Mouse (Mus musculus) limb, embryonic 12.5 days (tissue): ENCODE results near the gene Apobec1. TPM values are rescaled to one million over a fixed set of nuclear protein-coding genes. Genes with fewer than 3 reads are reported as not detected.
A peak's percentile ranks its signal among the peaks of the same experiment; 100 is the strongest.
"Not testable (repeated sequence)": the region's sequence is repeated elsewhere in the genome, so short reads cannot be mapped to it uniquely, and the experiment has no call there.

Experiments used
- ATAC-seq: fragments of 200-750 bp; cut with Nextera tagmentation; 2 replicates; pipeline ENCODE4 v1.8.0; 2017; ENCODE audit warnings: low read depth, moderate TSS enrichment; ENCODE audit not compliant: insufficient number of reproducible peaks, insufficient read depth, low FRiP score, low TSS enrichment
- H3K27ac ChIP-seq: fragments of 300-500 bp; sonication (generic); 2 replicates; pipeline ENCODE4 v1.5.1; 2016; ENCODE audit warnings: mild to moderate bottlenecking, moderate library complexity
- H3K27me3 ChIP-seq: fragments of 300-500 bp; sonication (generic); 2 replicates; pipeline ENCODE4 v1.6.1; 2016; ENCODE audit warnings: mild to moderate bottlenecking, moderate library complexity
- H3K36me3 ChIP-seq: fragments of 300-500 bp; sonication (generic); 2 replicates; pipeline ENCODE4 v1.6.1; 2016; ENCODE audit warnings: mild to moderate bottlenecking, moderate library complexity
- H3K4me1 ChIP-seq: fragments of 300-500 bp; sonication (generic); replicated peaks from 2 replicates; pipeline ENCODE4 v1.6.1; 2016
- H3K4me2 ChIP-seq: fragments of 300-500 bp; sonication (generic); 2 replicates; pipeline ENCODE4 v1.6.1; 2016; ENCODE audit warnings: mild to moderate bottlenecking, moderate library complexity
- H3K4me3 ChIP-seq: fragments of 300-500 bp; sonication (generic); replicated peaks from 2 replicates; pipeline ENCODE4 v1.5.1; 2016; ENCODE audit warnings: mild to moderate bottlenecking
- H3K9ac ChIP-seq: fragments of 300-500 bp; sonication (generic); replicated peaks from 2 replicates; pipeline ENCODE4 v1.6.1; 2016; ENCODE audit warnings: mild to moderate bottlenecking, moderate library complexity
- H3K9me3 ChIP-seq: fragments of 300-500 bp; sonication (generic); 2 replicates; pipeline ENCODE4 v1.6.1; 2016; ENCODE audit warnings: mild to moderate bottlenecking, moderate library complexity
- WGBS: fragments of 180-500 bp; shearing (Covaris S2); methylation state at CpG from one replicate; pipeline ENCODE4 v1.1.7; 2016; 5-methylcytosine and 5-hydroxymethylcytosine counted together
- polyA plus RNA-seq: library from polyadenylated mRNA; unstranded; fragments of >200 nt; fragmentation: Nextera tagmentation; extraction: Ambion mirVana; gene quantifications from 2 replicates; pipeline ENCODE4 v1.2.1, GENCODE M21; 2016

Gene Apobec1
- polyA plus RNA-seq, 1 experiment from 2014 or later: 2.6 TPM

DNA sequence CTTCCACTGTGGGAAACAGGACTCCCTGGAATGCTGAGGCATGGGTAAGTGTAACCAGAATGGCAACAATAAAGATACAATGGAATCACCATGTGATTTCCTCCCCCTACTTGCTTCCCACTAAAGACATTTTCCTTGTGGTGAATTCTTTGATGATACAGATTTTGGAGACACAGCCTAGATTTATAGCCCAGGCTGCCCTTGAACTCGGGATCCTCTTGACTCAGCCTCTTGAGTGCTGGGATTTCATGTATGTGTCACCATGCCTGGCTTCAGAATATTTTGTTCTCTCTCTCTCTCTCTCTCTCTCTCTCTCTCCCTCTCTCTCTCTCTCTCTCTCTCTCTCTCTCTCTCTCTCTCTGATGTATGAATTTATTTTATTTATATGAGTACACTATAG lies 23.2 kb downstream of the Apobec1 start:
- no peaks in the 10 kb centered on the region for H3K36me3 ChIP-seq
- 83% methylated on average over 1 of the region's 1 CpGs for WGBS
- H3K27ac ChIP-seq: no peak overlapping the region
- H3K4me3 ChIP-seq: no peak overlapping the region
- H3K9ac ChIP-seq: no peak overlapping the region
- H3K27me3 ChIP-seq: no peaks in the 10 kb centered on the region
- H3K4me1 ChIP-seq: no peaks in the 10 kb centered on the region
- ATAC-seq: no peak
- no peaks in the 10 kb centered on the region for H3K9me3 ChIP-seq
- H3K4me2 ChIP-seq: no peak overlapping the region

DNA sequence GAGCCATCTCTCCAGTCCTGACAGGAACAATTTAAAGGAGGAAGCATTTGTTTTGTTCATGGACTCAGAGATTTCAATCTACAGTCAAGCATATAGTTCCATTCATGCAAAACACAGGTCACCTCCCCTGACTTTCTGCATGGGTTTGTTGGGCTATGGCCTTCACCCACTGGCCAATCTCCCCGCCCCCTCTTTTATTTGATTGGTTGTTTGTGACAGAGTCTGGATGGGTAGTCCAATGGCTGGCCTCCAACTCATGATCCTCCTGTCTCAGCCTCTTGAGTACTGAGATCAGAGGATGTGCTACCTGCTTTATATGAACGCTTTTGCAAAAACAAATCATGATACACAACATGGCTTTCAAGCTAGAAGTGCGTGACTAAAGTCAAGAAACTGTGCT lies 25.2 kb downstream of the Apobec1 start:
- Histone ChIP-seq H3K27me3 (no peaks in the 10 kb centered on the region), H3K27ac (no peak overlapping the region), H3K4me1 (no peaks in the 10 kb centered on the region), H3K4me3 (no peak overlapping the region), H3K4me2 (no peak overlapping the region), H3K9ac (no peak overlapping the region), H3K36me3 (no peaks in the 10 kb centered on the region), H3K9me3 (no peaks in the 10 kb centered on the region)
- no peak for ATAC-seq
- 87% methylated on average over 3 of the region's 3 CpGs for WGBS

DNA sequence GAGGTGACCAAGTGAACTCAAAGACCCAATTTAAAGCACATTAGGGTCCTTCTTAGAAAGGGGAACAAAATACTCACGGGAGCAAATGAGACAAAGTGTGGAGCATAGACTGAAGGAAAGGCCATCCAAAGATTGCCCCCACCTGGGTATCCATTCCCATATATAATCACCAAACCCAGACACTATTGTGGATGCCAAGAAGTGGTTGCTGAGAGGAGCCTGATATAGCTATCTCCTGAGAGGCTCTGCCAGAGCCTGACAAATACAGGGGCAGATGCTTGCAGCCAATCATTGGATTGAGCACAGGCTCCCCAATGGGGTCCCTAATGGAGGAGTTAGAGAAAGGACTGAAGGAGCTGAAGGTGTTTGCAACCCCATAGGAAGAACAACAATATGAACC lies 27.2 kb downstream of the Apobec1 start:
- 97% methylated on average over 1 of the region's 1 CpGs for WGBS
- ATAC-seq, H3K27me3 ChIP-seq, H3K4me2 ChIP-seq, H3K4me1 ChIP-seq, H3K4me3 ChIP-seq, H3K9ac ChIP-seq, H3K36me3 ChIP-seq, H3K27ac ChIP-seq, H3K9me3 ChIP-seq: not testable (repeated sequence)

DNA sequence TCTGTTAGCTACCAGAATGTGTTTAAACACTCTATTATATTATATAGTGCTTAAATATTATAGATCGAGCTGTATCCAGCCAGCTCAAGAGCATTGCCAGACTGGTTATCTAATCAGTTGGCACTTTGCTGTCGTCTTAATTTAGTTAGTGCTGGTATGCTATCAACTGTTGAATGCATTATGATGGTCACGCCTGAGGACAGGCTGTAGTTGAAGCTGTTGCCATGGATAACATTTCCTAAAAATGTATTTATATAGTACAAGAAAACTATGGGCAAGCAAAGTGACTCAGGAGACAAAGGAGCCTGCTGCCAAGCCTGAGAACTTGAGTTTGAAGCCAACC lies 30.7 kb downstream of the Apobec1 start:
- H3K9me3 ChIP-seq: no peaks in the 10 kb centered on the region
- no peaks in the 10 kb centered on the region for H3K4me1 ChIP-seq
- H3K36me3 ChIP-seq: no peaks in the 10 kb centered on the region
- WGBS: 89% methylated on average over 3 of the region's 3 CpGs
- H3K9ac ChIP-seq: no peak overlapping the region
- no peak for ATAC-seq
- no peak overlapping the region for H3K27ac ChIP-seq
- no peak overlapping the region for H3K4me3 ChIP-seq
- no peaks in the 10 kb centered on the region; the same call in 1 of the 2 replicates for H3K27me3 ChIP-seq
- no peak overlapping the region for H3K4me2 ChIP-seq

DNA sequence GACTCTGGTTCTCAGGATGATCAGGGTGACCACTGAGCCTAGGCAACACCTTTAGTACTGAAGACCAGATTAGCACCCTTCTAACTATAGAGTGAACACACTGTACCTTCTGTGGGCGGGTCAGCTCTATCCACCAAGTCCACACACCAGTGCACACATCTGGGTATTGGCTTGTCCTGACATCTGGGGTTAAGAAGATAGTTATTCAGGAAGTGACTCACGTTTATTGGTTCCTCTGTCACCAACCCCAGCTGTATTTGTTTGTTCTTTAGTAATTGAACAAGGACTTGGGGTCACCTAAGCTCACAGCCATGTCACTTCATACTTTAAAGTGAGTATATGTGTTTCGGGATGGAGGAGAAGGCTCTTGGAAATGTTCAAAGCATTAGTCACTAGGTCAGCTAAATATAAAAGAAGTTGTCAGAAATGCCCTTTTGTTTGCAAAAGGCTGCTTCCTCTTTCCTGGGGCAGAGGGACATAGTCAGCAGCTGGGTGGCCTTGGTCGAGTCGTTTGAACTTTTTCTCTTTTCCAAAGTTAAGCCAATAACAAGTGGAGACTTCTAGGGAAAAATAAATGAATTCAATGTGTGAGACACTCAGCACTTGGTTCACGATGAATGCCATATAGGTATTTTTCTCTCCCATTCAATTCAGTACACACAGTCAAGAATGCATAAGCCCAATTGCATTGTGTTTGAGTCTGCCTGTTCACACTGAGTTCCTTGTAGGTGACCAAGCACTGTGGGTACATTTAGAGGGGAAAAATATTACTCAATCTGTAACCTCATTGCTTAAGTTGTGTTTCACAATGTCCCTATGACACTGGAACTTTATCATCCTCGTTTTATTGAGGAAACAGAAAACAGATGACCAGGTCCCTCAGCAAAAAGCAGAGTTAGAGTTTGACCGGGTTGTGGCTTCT lies 31.3 kb downstream of the Apobec1 start:
- ATAC-seq: no peak
- Histone ChIP-seq H3K9me3 (no peaks in the 10 kb centered on the region), H3K9ac (no peak overlapping the region), H3K36me3 (no peaks in the 10 kb centered on the region), H3K4me3 (no peak overlapping the region), H3K4me2 (no peak overlapping the region), H3K4me1 (no peaks in the 10 kb centered on the region), H3K27me3 (no peaks in the 10 kb centered on the region; the same call in 1 of the 2 replicates), H3K27ac (no peak overlapping the region)
- 53% methylated on average over 8 of the region's 8 CpGs for whole genome bisulfite sequencing

DNA sequence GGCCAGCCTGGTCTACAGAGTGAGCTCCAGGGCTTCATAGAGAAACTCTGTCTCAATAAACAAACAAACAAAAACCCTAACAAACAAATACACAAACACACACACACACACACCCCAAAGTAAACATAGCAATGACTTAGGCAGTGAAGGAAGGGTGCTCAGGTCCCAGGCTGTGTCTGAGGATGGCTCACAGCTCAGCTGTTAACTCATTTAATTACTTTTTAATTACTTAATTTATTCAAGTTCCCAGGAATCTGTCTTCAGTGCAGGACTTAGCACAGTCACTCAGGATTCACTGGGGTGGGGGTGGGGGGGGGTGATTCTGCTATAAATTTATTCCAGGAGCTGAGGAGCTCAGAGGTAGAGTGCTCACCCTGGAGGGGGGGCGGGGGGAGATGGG lies 32.5 kb downstream of the Apobec1 start:
- ATAC-seq: no peak
- WGBS: 78% methylated on average over 1 of the region's 1 CpGs

DNA sequence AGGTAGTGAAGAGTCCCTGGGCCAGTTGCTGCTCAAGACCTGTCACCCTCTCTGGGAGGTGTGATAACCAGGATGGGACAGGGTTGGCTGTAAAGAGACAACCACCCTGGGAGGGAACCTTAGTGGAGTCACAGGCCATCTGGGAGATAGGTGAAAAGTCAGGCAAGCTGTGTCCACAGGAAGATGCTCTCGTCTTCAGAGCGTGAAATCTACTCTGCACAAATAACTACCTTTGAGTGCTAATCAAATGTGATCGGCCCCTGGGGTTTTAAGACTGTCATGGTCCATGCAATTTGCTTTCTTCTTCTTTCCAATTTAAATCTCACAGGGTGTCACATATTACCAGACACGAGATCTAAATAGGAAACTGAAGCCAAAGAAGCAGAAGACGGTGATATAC lies 33.1 kb downstream of the Apobec1 start:
- Histone ChIP-seq H3K27ac (no peak overlapping the region), H3K27me3 (no peaks in the 10 kb centered on the region; the same call in 1 of the 2 replicates), H3K4me1 (no peaks in the 10 kb centered on the region), H3K9ac (no peak overlapping the region), H3K4me3 (no peak overlapping the region), H3K9me3 (no peaks in the 10 kb centered on the region), H3K36me3 (no peaks in the 10 kb centered on the region), H3K4me2 (no peak overlapping the region)
- no peak for ATAC-seq
- WGBS: 68% methylated on average over 5 of the region's 5 CpGs

More for the DNA sequence above, 32.5 kb downstream of the Apobec1 start:
- H3K27me3 ChIP-seq: no peaks in the 10 kb centered on the region; the same call in 1 of the 2 replicates
- no peaks in the 10 kb centered on the region for H3K9me3 ChIP-seq
- H3K36me3 ChIP-seq: no peaks in the 10 kb centered on the region
- H3K4me1 ChIP-seq: no peaks in the 10 kb centered on the region
- H3K27ac ChIP-seq: no peak overlapping the region
- no peak overlapping the region for H3K4me2 ChIP-seq
- no peak overlapping the region for H3K4me3 ChIP-seq
- no peak overlapping the region for H3K9ac ChIP-seq

DNA sequence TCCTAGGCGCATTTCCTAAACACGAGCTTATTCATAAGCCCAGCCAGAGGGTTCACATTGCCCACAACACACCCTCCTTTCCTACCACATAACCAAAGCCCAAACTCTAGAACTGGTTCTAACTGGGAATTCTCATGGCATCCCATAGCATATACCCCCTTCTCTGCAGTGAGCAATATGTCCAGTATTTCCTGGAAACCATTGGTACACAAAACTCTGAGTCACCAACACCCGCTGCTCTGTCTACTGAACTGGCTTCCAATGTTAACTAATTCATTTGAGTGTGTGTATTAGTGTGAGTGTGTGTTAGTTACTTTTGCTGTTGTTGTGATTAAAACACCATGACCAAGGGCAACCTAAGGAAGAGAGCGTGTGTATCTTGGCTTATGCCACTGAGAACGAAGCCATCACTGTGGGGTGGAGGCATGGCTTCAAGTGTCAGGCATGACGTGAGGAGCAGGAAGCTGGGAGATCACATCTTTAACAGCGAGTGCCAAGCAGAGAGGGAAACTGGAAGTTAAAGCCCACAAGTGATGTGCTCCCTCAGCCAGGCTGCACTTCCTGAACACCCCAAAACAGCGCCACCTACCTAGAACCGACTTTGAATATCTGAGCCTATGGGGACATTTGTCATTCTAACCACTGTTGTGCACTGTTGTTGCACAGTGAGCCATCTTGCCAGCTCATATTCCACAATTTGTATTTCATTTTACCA lies 37.0 kb downstream of the Apobec1 start:
- Histone ChIP-seq H3K4me2 (no peak overlapping the region), H3K4me1 (0 out of 2 replicates have a peak, but pooled peaks cover 2% of the 10 kb centered on the region), H3K9me3 (no peaks in the 10 kb centered on the region), H3K27ac (no peak overlapping the region), H3K27me3 (peaks cover 12% of the 10 kb centered on the region), H3K4me3 (no peak overlapping the region), H3K36me3 (no peaks in the 10 kb centered on the region), H3K9ac (no peak overlapping the region)
- WGBS: 91% methylated on average over 9 of the region's 9 CpGs
- no peak for ATAC-seq

DNA sequence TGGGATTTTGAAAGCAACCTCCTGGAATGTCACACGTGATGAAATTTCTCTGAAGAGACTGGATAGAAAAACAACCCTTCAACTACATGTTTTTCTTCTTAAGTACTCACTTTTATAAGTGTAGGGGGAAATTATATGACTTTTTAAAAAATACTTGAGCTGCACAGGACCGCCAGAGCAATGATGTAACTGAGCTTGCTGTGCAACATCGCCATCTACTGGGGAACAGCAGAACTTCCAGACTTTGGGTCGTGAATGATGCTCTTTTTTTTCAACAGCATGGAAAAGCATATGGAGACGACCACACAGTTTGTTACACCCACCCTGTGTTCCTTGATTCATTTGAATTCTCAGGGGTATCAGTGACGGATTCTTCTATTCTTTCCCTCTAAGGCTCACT lies 39.8 kb downstream of the Apobec1 start:
- no peak overlapping the region for H3K27ac ChIP-seq
- H3K4me1 ChIP-seq: 0 out of 2 replicates have a peak, but pooled peaks cover 4% of the 10 kb centered on the region
- WGBS: 1% methylated on average over 6 of the region's 6 CpGs
- H3K36me3 ChIP-seq: no peaks in the 10 kb centered on the region
- no peaks in the 10 kb centered on the region for H3K9me3 ChIP-seq
- no peak overlapping the region for H3K4me2 ChIP-seq
- peaks cover 12% of the 10 kb centered on the region for H3K27me3 ChIP-seq
- ATAC-seq: no peak
- no peak overlapping the region for H3K4me3 ChIP-seq
- H3K9ac ChIP-seq: no peak overlapping the region

DNA sequence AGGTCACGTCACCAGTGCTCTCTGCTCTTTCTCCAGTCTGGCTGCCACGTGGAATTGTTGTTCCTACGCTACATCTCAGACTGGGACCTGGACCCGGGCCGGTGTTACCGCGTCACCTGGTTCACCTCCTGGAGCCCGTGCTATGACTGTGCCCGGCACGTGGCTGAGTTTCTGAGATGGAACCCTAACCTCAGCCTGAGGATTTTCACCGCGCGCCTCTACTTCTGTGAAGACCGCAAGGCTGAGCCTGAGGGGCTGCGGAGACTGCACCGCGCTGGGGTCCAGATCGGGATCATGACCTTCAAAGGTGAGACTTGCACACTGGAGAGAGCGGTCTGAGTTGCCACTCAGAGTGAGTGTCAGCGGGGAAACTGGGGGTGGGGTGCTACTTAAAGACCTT lies 41.2 kb downstream of the Apobec1 start:
- peaks cover 12% of the 10 kb centered on the region; the same call in 1 of the 2 replicates for H3K27me3 ChIP-seq
- no peak overlapping the region for H3K27ac ChIP-seq
- H3K4me2 ChIP-seq: no peak overlapping the region
- no peak overlapping the region for H3K4me3 ChIP-seq
- H3K9ac ChIP-seq: no peak overlapping the region
- H3K9me3 ChIP-seq: no peaks in the 10 kb centered on the region
- 0 out of 2 replicates have a peak, but pooled peaks cover 4% of the 10 kb centered on the region for H3K4me1 ChIP-seq
- 82% methylated on average over 20 of the region's 20 CpGs for WGBS
- H3K36me3 ChIP-seq: no peaks in the 10 kb centered on the region
- ATAC-seq: no peak

DNA sequence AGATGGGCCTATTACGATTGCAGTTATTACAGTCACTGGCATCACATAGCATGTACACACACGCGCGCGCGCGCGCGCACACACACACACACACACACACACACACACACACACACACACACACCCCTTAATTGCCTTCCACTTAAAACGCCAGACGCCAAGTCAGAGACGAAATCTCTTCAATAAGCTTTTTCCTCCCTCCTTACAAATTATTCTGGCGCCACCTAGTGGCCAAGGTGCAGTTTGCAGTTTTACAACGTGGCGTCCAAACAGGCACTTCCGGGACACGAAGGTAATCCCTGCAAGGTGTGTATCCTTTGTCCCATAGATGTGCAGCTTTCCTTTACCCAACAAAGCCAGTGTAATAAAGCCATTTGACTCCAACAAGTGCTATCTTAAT lies 41.8 kb downstream of the Apobec1 start:
- Histone ChIP-seq H3K4me3 (peak overlapping the region; percentile 15; the same call in 1 of the 2 replicates), H3K9me3 (no peaks in the 10 kb centered on the region), H3K27me3 (peaks cover 13% of the 10 kb centered on the region; the same call in 1 of the 2 replicates), H3K36me3 (no peaks in the 10 kb centered on the region), H3K9ac (0 out of 2 replicates have a peak overlapping the region, but pooled peaks have one; percentile 37), H3K4me2 (peak overlapping the region; percentile 50), H3K27ac (no peak overlapping the region), H3K4me1 (0 out of 2 replicates have a peak, but pooled peaks cover 4% of the 10 kb centered on the region)
- no peak for ATAC-seq
- 11% methylated on average over 17 of the region's 17 CpGs for WGBS
